Mouse (Mus musculus) pancreas, adult 10 weeks (tissue): ENCODE results near the gene Ckmt1. TPM values are rescaled to one million over a fixed set of nuclear protein-coding genes. Genes with fewer than 3 reads are reported as not detected.

Experiments used
- polyA plus RNA-seq: library from polyadenylated mRNA; stranded (reverse); fragments of 350-450 nt; fragmentation: Illumina TruSeq; extraction: RNeasy Lipid Tissue Mini Kit (QIAGEN cat#74804); gene quantifications from one replicate; pipeline ENCODE4 v1.2.3, GENCODE M21; 2015; ENCODE audit warnings: low read depth, low replicate concordance; ENCODE audit not compliant: insufficient read depth

The Ckmt1 gene
- 9.1 TPM for polyA plus RNA-seq

DNA sequence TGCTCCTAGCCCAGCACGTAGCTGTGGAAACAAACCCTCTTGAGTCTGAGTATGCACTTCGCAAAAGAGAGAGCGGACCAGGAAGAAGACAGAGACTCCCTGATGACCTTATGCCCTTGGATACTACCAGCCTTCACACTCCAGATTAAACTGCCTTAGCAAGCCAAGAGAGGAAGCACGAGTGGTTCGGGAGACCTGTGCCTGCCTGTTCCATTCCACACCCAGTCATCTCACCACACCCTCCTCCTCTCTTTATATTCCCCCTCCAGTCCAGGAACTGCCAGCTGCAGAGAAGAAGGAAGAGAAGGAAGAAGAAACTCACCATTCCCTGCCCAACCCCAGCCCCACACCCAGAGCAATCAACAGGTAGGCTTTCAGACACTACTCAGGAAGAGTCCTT lies at the start of gene Ckmt1:
Ckmt1 (plus strand) TSS at position 221 of the 400 bp plus-strand sequence.

DNA sequence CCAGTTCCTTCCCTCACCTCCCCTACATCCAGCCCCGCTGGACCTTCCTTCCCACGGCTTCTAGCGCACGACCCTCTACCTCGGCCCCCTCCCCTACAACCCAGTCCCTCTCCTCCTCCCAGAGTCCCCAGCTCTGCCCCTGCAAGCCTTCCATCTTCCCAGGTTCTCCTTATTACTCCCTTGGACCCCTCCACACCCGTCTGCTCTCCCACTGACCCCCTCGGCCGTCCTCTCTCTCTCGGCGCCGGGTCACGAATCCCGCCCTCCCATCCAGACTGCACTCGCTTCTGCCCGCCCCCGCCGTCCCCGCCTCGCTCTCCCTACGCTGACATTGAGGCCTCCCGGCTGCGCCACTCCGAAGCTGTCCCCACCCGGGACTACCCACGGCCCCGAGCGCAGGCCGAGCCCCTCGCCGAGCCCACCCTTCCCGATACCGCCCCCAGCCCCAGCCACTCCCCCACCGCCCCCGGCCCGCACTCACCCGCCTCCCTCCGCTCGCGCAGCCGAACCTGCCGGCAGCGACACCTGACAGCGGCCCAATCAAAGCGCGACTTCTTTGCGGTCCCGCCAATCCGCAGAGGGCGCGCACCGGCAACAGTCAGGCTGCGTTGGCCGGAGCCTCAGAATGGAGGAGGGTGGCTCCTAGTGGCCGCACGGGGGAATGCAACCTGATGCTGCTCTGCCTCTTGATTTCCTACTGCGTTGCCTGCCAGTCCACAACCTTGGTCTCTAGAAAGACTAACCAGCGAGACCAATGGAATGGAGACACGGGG lies 2.5 kb upstream of the Ckmt1 start, which contains the start of gene Ppip5k1:
Ppip5k1 (minus strand) TSS at position 577 of the 773 bp plus-strand sequence.

DNA sequence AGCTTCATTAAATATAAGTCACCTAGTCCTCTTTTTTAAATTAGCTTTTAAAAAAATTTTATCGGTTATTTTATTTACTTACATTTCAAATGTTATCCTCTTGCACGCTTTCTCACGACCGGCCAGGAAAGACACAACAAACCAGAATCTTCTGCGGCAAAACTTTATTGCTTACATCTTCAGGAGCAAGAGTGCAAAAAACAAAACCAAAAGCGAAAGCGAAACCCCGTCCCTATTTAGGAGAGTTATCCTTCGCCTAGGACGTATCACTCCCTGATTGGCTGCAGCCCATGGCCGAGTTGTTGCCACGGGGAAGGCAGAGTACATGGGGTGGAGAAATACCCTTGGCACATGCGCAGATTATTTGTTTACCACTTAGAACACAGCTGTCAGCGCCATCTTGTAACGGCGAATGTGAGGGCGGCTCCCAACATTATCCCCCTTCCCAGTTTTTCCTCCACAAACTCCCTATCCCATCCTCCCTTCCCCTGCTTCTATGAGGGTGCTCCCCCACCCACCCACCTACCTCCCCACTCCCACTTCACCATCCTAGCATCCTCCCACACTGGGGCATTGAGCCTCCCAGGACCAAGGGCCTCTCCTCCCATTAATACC lies 29.6 kb downstream of the Ckmt1 start, which contains the start of gene Strc:
Strc (minus strand) TSS at position 208 of the 615 bp plus-strand sequence.

Other genes with a start within 250 kb of the Ckmt1 start
- gene Tgm7, start 247.9 kb upstream of the Ckmt1 start, polyA plus RNA-seq, result not detected
- 4.0 TPM for gene Adal, start 217.3 kb upstream of the Ckmt1 start, polyA plus RNA-seq
- gene Lcmt2, start 217.1 kb upstream of the Ckmt1 start, polyA plus RNA-seq, result 2.0 TPM
- 8.5 TPM for gene Tubgcp4, start 187.1 kb upstream of the Ckmt1 start, polyA plus RNA-seq
- gene Zscan29, start 186.6 kb upstream of the Ckmt1 start, polyA plus RNA-seq, result 4.1 TPM
- 18.3 TPM for gene Trp53bp1, start 86.3 kb upstream of the Ckmt1 start, polyA plus RNA-seq
- gene Map1a, start 68.1 kb upstream of the Ckmt1 start, polyA plus RNA-seq, result 3.7 TPM
- gene Ppip5k1, start 2.3 kb upstream of the Ckmt1 start, polyA plus RNA-seq, result 6.6 TPM
- not detected for gene Strc, start 29.5 kb downstream of the Ckmt1 start, polyA plus RNA-seq
- gene Pdia3, start 56.1 kb downstream of the Ckmt1 start, polyA plus RNA-seq, result 94.6 TPM
- 1.4 TPM for gene Catsper2, start 56.1 kb downstream of the Ckmt1 start, polyA plus RNA-seq
- gene Ell3, start 86.6 kb downstream of the Ckmt1 start, polyA plus RNA-seq, result not detected
- gene Serf2, start 91.5 kb downstream of the Ckmt1 start, polyA plus RNA-seq, result 99.5 TPM
- gene Hypk, start 95.6 kb downstream of the Ckmt1 start, polyA plus RNA-seq, result 26.5 TPM
- gene Serinc4, start 99.1 kb downstream of the Ckmt1 start, polyA plus RNA-seq, result not detected
- gene Mfap1b, start 116.4 kb downstream of the Ckmt1 start, polyA plus RNA-seq, result 7.2 TPM
- gene Mfap1a, start 149.0 kb downstream of the Ckmt1 start, polyA plus RNA-seq, result 8.4 TPM
- 1.3 TPM for gene Wdr76, start 149.0 kb downstream of the Ckmt1 start, polyA plus RNA-seq